Mouse (Mus musculus) WW6 (cell line): Measurements from ENCODE around the gene Slc38a4.

Source experiments
- DNase-seq: peaks from one replicate; pipeline ENCODE4 v3.0.0-alpha.2; 2013; ENCODE audit warnings: low read depth, low spot score

The Slc38a4 gene

DNA sequence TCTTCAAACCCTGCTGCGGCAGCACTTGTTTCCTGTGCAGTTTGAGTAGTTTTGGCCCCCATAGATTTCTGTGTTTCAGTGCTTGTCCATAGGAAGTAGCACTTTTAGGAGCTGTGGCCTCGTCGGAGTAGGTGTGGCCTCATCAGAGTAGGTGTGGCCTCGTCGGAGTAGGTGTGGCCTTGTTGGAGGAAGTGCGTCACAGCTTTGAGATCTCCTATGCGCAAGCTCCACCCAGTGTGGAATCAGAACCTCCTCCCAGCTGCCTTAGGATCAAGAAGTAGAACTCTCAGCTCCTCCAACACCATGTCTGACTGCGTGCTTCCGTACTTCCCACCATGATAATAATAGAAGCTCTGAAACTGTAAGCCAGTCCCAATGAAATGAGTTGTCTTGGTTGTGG lies 83.8 kb downstream of the Slc38a4 start:
- no peak for DNase-seq

GRCm38 (mm10) chr15:96969792-96970191 lies 86.0 kb downstream of the Slc38a4 start:
- no peak for DNase-seq

DNA sequence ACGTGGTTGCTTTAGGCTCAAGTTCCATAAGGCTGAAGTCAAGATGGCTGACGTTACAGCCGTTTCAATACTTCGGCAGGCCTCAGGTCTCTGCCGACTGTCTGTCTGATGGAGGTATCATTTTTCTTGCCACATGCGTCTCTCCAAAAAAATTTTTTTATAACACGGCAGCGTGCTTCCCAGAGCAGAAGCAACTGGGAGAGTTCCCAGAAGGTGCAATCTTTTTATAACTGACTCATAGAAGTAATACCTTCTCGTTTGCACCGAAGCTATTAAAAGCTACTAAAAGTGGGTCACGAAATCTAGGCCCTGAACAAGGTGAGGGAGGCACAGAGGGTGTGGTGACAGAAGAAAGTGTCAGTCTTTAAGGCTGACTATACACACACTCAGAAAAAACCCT lies 87.0 kb downstream of the Slc38a4 start:
- DNase-seq, result no peak

DNA sequence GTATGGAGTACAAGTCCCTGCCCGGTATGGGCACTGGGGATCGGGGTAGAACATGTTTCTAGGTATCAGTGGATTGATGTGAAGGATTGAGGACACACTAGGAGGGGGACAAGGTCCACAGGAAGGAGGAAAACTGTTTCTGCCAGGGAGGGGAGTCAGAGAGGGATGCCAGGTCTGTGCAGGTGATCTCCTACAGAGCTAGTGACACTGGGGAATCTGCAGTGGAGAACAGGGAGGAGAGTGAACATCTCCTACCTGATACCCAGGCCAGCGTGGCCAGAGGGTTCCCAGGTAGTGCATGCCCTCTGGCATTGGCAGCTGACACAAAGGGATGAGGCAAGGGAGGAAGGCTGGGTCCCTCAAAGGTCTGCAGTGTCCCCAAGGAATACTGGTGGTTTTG lies 89.4 kb downstream of the Slc38a4 start:
- DNase-seq, result no peak

- DNase-seq, result no peak
Measured at GRCm38 (mm10) chr15:96963735-96964134, 92.0 kb downstream of the Slc38a4 start.

DNA sequence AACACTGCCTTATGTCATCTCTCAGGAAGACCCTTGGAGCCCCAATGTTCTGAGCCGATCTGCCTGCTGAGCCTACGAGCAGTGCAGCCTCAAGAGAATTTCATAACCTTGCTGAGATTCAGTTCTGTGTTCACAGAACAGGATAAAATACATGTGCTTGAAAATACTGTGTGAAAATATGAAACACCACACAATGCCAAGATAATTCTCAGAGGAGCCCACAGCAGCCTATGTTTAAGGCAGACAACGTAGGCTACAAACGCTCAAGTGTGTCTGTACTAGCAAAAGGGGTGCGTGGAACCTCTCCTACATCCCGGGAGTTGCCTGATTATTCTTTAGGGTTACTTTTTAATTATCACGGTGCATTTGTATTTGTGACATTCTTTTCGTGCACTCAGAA lies 92.4 kb downstream of the Slc38a4 start:
- no peak for DNase-seq

DNA sequence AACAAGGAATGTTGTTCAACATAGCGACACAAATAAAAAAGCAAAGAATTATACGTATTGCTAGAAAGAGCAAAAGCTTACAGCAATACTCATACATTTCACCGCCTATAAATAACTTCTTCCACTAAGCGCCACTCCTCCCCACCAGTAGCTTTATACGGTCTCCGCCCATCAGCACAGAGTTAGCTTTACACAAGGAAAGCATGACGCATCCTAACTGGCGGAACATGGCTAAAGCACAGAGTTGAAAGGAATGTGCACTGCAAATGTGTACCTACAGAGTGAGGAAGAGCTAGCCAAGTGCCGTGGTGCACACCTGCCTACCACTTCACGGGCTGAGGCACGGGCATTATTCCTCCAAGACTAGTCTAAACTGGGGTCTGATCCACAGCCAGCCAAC lies 95.4 kb downstream of the Slc38a4 start:
- no peak for DNase-seq

- DNase-seq, result no peak
Measured at GRCm38 (mm10) chr15:96959247-96959646, 96.5 kb downstream of the Slc38a4 start.

DNA sequence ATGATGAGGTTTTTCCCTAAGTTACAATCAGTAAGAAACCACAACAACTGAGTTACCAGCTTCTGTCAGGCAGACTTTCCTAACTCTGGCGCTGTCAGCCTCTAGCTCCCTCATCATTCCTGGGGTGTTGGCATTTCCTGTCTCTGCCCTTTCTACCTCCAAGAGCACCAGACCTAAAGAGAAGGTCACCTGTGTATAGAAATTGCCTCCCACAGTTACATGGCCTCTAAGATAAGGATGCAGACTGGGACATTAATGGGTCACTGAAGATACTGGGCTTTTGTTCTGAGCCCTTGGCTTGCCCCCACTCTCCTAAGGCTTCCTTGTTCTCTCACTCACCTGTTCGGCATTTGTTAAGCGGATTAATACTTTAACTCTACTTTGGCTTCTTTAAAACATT lies 99.1 kb downstream of the Slc38a4 start:
- DNase-seq, result no peak

DNA sequence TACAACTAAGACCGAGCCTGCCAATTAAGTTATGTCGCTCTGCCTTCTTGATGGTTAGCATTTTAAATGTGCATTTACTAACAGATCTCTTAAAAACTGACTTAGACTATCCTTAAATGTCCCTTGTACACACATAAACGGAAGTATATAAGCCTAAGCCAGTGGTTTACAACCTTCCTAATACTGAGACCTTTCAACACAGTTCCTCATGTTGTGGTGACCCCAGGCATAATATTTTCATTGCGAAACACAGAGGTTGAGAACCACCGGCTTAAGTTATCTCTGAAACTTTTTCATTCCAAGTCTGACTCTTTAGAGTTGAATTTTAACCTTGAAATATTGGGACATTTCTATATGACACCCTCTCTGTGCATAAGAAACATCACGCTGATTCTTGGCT lies 101.4 kb downstream of the Slc38a4 start:
- DNase-seq, result no peak

DNA sequence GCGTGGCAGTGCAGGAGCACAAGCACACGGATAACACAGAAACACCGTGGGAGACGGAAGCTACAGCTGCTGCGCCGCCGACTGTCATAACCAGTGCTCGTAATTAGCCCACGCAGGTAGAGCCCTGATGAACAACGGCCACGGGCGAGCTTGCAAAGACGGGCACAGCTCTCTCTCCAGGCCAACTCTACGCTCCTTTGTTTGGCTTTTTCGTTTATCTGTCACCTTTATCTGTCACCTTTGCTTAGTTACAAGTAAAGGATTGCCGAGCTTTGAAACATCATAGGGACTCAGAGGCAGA lies 101.9 kb downstream of the Slc38a4 start:
- DNase-seq, result no peak

GRCm38 (mm10) chr15:96953112-96953937 lies 102.4 kb downstream of the Slc38a4 start:
- peak; percentile 56 for DNase-seq

- DNase-seq, result no peak
Measured at GRCm38 (mm10) chr15:96952488-96952887, 103.3 kb downstream of the Slc38a4 start.

- no peak for DNase-seq
Measured at GRCm38 (mm10) chr15:96951783-96952182, 104.0 kb downstream of the Slc38a4 start.

- DNase-seq, result no peak
Measured at GRCm38 (mm10) chr15:96948471-96948870, 107.3 kb downstream of the Slc38a4 start.
